Mouse (Mus musculus) naive thymus-derived CD4-positive, alpha-beta T cell, adult 2 months (primary cell): ENCODE data around the gene Olfr775.

Experiments used
- DNase-seq: peaks from one replicate; pipeline ENCODE4 v3.0.0-alpha.2; 2011; ENCODE audit warnings: low read depth

Gene Olfr775

DNA sequence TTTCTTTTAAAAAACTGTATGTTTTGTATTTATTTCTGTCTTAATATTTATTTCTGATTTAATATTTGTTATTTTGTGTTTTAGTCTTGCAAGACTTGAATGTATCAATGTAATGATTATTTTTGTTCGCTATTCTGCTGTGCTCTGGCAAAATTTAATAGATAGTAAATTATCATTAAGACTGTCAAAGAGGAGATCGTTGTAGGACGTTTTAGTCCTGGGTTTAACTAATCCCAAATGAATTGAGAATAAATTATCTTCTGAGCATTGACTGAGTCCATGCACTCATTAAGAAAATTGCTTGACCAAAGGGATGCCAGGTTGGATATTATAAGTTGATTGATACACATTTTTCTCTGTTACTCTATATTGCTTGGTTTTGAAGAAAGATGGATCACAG, at the start of gene Olfr775:
Gene Olfr775 (plus strand): TSS at position 301 of the 400 bp plus-strand sequence.
- no peak for DNase-seq

GRCm38 (mm10) chr10:129230737-129231136, 17.5 kb upstream of the Olfr775 start:
- DNase-seq = no peak

DNA sequence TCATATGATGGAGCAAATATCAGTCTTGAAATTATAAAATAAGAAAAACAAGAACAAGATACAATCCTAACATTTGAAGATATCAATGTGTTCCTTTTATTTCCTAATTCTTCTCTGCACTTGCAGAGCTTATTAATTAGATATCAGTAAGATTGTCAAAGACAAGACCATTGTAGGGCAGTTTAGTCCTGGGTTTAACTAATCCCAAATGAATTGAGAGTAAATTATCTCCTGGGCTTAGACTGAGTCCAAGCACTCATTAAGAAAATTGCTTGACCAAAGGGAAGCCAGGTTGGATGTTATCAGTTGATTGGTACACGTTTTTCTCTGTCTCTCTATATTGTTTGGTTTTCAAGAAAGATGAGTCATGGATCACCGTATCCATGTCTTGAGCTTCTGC, 12.3 kb upstream of the Olfr775 start, which contains the start of gene Olfr774:
Gene Olfr774 (plus strand): TSS at position 301 of the 400 bp plus-strand sequence.
- DNase-seq = no peak

GRCm38 (mm10) chr10:129258827-129259226, 10.6 kb downstream of the Olfr775 start, which contains the start of gene Olfr776:
TSS of gene Olfr776 (plus strand) at chr10:129259127.
- no peak for DNase-seq

DNA sequence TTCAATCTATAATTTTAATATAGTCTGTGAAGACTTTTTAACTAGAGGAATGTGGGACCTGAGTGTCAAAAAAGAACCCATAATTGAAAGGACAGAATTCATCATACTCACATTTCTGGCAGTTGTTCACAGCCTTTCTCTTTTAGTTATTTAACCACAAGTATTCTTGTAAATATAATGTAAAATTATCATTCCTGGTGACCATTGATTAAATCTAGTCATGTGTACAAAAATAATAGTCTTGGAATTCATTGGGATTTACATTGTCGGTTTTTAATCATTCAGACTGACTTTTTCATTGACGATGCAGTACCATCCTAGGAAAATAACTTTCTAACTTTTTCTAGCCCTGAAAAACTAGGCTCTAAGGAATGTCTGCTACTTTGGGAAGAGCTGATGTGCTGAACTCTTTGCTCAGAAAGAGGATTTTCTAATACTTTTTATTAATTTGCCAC, 22.9 kb downstream of the Olfr775 start, which contains the start of gene Olfr777:
Gene Olfr777 (minus strand): TSS at position 405 of the 455 bp plus-strand sequence.
- no peak for DNase-seq
